Mouse (Mus musculus) left cerebral cortex, adult 11 months (tissue): ENCODE measurements around the gene Tmem102.

Source experiments
- DNase-seq: peaks from one replicate; pipeline ENCODE4 v3.0.0; 2022; ENCODE audit warnings: low spot score

The Tmem102 gene

DNA sequence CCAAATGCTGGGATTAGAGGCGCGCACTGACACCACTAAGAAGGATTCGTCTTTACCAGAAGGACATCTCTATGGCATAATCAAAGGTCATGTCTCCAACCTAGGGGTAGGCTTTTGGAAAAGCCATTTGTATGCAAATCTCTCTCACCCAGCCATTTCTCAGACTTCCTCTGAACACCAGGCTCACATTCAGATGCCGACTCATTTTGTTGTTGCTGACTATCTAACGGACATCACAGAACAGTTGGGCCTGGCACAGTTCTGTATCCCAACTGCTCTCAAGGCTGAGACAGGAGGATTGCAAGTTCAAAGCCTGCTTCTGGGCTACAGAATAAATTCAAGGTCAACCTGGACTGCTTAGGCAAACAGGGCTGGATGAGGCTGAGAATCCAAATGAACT lies 18.1 kb downstream of the Tmem102 start:
- DNase-seq, result no peak

DNA sequence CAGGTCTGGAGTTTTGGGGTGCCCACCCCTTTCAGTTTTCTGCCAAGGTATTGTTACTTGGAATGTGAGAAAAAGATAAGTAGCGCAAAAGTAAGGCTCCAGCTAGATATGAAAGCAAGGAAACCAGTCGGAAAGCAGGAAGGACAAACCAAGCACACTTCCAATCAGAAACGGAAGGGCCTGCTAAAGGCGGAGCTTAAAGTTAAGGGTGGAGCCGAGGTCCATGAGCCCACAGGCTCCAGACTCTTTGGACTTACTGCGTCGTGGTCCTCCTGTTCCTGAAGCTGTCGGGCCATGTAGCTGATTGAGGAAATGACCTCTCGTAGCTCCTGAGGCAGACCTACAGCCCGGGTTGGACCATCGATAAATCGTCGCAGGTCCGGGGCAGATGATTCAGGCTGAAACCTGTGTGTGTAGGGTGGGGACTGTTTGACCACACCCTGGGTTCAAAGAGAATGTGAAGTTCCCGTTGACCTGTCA lies 20.6 kb downstream of the Tmem102 start:
- DNase-seq, result no peak

DNA sequence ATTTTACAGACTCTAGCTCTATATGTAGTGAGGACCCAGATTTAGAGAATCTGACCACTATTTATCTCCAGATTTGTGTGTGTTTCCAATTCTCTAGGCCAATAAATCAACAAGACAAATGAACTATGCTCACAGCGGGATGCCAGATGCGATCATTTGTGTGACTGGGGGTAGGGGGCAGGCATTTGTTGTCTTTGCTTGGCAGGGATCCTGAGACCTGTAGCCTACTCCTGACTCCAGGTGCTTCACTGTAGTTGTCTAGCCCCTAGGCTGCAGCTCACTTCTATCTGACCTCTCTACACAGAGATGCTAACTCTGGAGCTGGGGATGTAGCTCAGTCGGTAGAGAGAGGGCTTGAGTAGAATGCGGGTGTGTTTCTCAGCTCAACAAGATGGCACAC lies 23.6 kb downstream of the Tmem102 start:
- DNase-seq, result no peak

DNA sequence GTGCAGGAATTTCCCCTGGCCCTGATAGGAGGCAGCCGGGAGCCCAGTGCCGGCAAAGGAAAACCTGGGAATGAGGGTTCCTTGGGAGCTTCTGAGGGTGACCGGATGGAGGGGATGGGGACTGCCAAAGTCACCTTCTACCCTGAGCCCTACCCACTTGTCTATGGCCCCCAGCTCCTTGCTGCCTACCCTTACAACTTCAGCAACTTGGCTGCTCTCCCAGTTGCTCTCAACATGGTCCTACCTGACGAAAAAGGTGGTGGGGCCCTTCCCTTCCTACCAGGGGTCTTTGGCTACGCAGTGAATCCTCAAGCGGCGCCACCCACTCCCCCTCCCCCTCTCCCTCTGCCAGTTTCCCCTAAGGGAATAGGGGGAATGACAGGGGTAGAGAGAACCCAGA lies 26.4 kb downstream of the Tmem102 start:
- DNase-seq, result no peak

DNA sequence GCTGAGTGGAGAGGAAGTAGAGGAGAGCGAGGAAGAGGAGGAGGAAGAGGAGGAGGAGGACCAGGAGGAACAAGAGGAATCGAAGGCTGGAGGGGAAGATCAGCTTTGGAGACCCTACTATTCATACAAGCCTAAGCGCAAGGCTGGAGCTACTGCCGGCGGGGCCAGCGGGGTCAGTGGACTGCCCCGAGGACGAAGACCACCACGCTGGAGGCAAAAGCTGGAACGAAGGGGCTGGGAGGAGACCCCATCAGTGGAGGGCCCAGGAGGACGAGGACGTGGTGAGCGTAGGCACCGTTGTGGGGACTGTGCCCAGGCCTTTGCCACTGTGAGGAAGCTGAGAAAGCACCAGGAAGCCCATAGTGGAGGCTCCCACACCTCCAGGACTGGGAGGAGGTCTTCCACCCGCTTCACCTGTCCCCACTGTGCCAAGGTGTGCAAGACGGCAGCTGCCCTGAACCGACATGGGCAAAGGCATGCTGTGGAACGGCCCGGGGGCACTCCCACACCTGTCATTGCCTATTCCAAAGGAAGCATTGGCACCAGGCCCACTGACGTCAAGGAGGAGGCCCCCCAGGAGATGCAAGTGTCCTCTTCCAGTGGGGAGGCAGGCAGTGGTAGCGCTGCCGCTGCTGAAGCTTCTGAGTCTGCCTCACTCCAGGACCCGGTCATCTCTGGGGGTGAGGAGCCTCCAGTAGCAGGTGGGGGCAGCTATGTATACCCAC lies 27.0 kb downstream of the Tmem102 start:
- no peak for DNase-seq

DNA sequence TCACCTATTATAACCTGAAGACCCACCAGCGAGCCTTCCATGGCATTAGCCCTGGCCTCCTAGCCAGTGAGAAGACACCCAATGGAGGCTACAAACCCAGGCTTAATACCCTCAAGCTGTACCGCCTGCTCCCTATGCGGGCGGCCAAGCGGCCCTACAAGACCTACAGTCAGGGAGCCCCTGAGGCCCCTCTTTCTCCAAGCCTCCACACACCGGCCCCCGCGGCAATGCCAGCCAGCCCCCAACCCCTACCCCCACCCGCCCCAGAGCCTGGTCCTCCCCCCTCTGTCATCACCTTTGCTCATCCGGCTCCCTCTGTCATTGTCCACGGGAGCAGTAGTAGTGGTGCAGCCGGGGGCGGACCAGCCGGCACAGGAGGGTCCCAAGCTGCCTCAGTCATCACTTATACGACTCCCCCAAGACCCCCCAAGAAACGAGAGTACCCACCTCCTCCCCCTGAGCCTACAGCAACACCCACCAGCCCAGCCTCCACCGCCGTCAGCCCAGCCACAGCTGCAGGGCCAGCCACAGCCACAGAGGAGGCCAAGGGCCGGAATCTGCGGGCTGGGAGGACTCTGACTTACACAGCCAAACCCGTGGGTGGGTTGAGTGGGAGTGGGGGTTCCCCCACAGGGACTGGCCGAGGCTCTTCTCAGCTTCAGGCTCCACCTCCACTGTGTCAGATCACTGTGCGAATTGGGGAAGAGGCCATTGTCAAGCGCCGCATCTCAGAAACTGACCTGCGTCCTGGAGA lies 27.7 kb downstream of the Tmem102 start:
- DNase-seq, result no peak

DNA sequence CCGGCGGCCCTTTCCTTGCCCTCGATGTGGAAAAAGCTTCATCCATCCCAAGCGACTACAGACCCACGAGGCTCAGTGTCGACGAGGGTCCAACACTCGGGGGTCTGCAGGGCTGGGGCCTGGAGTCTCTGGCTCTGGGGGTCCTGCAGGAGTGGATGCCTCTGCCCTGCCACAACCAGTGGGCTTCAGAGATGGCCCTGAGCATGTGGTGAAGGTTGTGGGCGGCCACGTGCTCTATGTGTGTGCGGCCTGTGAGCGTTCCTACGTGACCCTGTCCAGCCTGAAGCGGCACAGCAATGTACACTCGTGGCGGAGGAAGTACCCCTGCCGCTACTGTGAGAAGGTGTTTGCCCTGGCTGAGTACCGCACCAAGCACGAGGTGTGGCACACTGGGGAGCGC lies 28.9 kb downstream of the Tmem102 start:
- no peak for DNase-seq

DNA sequence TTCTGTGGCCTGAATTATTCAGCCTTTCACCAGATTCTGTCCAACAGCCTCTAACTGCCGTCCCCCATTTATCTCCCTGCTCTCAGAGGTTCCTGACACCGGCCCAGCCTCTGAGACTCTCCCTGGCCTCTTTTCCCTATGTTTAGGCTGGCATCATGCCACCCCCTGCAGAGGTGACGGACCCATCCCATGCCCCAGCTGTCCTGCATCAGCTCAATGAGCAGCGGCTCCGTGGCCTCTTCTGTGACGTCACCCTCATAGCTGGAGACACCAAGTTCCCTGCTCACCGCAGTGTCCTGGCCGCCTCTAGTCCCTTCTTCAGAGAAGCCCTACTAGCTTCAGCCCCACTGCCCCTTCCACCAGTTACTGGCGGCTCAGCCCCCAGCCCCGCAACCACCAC lies 29.7 kb downstream of the Tmem102 start:
- DNase-seq, result no peak

DNA sequence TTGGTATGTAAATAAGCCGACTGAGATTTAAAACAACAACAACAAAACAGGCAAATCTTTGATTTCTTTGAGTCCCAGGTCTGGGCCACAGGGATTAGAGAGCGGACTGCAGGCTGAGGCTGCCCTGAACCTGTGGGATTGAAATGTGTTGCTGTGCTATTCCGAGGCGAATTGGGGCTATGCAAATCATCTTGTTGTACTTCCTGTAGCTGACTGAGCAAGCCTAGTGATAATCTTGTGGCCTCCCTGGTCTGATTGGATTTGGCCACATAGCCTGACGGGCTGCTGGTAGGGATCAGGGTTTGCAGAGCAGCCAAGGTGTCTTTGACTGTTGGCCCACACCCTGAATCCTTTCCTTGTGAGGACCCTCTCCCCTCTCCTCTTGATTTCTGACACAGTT lies 30.5 kb downstream of the Tmem102 start:
- DNase-seq, result no peak

DNA sequence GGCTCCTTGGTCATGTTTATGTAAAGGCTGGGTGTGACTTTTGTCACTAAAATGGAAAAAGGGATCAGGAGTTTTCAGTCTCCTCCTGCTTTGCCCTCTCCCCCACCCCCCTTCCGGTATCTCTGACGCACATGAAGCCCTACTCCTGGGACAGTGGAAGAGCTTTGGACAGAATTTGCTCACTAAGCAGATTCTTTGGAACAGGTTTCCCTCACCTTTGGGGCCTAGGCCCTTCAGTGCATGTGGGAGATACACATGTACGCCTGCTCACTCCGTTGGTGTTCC lies 37.9 kb downstream of the Tmem102 start:
- DNase-seq, result no peak

DNA sequence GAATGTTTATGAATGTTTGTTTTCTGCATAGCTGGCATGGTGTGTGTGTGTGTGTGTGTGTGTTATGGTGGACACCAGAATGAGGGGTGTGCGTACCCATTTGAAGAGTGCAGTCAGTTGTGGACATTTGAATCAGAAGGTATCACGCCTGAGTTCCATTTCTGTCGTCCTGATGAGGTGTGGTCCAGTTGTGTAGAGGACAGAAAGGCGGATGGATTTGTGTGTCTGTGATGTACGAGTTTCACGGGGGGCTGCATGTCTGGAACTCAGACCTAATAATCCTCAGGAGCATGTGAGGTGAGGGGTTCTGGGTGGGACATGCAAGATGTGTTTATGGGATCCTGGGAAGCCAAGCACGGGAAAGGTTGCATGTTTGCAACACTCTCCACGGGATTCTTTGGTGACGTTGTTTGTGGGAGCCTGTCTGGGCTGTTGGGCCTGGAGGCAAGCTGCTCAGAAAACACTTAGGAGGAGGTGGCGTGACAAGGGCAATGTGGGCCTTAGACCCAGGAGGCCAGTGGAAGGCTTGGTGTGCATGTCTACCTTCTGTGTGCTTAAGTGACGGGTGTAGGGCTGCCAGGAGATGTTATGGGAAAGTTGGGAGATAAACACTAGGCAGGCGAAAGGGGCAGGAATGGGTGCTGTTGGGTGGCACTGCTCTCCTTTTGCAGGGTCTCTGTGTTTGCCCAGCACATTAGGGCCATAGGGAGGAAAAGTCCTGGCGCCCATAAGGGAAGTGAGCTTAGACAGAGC lies 38.4 kb downstream of the Tmem102 start:
- no peak for DNase-seq

DNA sequence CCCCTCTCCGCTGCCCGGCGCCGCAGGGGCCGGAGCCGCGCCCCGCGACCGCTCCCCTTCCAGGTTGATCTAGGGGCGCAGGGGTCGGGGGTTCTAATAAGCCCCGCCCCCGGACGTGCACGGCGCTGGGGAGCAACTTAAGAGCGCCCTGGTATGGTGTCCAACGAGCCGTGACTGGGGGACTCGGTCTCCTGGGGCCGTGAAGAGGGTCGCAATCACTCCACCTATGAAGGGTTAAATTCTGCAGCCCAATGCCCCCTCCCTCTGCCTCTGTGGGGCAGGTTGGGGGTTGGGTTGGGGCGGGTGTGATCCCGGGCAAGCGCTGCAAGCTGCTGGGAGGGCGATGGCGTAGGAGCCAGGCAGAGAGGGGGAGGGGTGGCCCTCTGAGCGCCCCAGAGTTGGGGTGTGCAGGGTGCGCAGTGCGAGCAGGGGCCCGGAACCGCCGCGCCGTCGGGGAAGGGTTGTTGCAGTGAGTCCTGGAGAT lies 39.3 kb downstream of the Tmem102 start:
- peak; percentile 68 for DNase-seq

DNA sequence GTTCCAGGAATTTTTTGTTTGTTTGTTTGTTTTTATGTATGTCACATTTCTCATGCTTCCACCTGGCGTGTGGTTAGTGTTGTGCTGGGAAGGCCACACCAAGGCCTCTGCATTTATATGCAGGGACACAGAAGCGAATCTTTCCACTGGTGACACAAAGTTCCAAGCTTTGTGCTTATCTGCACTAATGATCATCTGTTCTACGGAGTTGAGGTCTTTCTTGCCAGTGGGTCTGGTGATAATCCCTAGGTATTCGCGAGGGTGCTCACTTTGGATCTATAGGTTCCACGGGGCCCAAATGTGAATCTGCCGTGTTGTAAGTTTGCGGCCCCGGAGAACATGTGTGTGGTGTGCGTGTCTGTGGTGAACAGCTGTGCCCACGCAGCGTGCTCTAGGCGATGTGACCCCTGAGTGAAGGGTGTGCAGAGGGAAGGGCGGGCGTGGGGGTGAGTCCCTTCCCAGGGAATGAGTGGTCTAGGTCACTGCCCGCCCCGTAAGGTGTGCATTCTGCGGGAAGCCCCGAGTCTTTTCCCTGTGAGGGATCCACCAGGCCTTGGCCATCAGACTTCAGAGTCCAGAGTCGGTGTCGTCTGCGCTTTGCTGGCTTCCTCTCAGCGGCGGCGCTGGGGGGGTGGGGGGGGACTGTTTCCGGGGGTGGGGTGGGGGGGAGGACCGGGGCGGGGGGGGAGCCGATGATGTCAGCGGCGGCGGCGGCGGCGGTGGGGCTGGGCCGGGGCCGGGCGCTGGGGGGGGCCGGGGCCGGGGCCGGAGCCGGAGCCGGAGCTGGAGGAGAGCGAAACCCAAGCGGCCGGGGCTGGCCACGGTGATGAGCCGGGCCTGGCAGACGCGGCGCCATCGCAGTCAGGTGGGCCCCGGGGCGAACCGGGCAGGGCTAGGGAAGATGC lies 40.0 kb downstream of the Tmem102 start, which contains the start of gene Zbtb4:
TSS of gene Zbtb4 (plus strand) at position 692 of the 905 bp plus-strand sequence.
- no peak for DNase-seq

DNA sequence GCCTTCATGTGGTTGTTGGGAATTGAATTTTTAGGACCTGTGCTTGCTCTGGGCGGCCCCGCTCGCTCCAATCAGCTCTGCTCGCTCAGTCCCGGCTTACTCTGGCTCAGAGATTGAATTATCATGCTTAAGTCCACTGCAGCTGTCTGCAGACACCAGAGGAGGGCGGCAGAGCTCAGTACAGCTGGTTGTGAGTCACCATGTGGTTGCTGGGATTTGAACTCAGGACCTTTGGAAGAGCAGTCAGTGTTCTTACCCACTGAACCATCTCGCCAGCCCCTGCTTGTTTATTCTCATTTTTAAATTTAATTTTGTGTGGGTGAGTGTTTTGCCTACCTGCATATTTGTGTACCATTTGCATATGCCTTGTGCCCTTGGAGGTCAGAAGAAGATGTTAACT lies 41.9 kb downstream of the Tmem102 start:
- DNase-seq, result no peak

DNA sequence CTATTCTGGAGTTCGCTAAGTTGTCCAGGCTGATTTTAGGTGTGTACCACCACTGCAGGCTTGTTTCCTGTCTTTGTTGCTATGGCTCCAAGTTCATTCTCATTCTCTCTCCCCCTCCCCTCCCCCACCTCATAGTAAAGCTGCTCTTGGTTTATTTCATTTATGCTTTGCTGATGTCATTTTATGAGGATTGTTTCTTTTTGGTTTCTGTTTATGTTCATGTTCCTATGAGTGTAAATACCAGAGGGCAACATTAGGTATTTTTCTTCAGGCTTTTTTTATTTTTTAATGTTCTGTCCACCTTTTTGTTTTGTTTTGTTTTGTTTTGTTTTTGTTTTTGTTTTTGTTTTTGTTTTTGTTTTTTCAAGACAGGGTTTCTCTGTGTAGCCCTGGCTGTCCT lies 43.6 kb downstream of the Tmem102 start, which contains the start of gene Slc35g3:
TSS of gene Slc35g3 (minus strand) at position 101 of the 400 bp plus-strand sequence.
- DNase-seq, result no peak

DNA sequence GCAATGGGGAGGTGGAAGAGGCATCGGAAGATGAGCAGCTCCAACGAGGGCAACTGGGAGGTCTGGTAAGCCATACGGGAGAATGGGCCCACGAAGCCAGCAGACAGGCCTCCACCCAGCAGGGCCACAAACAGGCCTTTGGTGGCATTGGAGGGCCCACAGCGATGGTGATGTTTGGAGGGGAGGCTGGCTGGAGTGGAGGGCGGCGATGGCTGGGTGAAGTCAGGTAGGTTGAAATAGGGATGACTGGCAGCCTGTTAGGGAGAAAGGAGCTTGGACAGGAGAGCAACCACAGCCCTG lies 44.6 kb downstream of the Tmem102 start:
- DNase-seq, result no peak

DNA sequence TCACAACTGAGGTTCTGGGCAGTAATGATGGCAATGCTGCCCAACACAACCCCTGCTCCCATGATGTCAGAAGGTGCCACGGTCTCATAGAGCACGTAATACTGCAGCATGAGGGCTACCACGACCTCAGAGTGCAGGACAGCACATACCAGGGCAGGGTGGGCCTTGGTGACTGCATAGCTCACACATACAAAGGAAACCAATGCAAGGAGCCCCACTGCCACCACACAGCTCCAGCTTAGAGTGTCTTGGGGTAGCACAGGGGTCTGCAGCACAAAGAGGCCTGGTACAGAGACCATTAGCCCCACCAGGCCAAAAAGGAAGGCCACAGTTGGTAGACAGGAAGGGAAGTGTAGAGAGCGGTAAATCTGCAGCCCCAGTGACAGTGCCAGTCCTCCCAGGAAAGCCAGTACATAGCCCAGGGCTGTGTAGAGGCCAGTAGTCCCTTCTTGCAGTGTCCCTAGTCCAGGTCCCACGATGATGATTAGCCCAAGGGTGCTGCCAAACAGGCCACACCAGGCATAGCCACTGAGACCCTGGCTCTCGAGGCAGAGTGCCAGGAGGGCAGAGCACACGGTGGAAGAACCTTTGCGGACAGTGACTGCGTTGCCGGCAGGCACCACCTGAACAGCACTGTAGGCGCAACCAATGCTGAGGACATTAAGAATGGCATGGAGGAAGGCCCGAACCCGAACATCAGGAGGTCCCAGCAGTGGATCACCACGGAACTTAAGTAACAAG lies 45.1 kb downstream of the Tmem102 start:
- DNase-seq, result no peak

DNA sequence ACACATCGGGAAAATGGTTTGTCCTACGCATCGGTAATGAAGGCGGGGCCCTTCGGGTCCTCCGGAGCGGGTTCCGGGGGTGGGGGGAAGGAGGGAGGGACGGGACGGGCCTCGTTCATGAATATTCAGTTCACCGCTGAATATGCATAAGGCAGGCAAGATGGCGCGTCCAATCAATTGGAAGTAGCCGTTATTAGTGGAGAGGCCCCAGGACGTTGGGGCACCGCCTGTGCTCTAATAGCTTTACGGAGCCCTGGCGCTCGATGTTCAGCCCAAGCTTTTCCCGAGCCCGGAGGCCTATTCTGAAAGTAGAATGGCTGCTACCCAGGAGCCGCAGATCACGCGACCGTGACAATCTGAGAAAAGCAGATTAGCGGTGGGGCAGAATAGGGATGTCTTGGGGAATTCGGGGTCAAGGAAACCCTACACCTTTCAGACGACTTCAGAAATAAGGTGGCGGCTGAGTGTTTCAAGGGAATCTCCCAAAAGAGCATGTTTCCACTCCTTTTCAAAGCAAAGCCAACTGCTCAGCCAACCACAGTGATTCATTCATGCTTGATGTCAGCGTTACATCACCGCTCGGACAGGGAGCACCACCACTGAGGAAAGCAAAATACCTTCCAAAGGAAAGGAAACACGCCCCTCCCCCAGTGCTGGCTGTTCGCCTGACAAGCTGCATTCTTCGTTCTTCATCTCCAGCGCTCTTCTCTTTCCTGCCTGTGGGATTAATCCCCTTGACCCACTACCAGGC lies 46.3 kb downstream of the Tmem102 start:
- DNase-seq, result peak; percentile 79

DNA sequence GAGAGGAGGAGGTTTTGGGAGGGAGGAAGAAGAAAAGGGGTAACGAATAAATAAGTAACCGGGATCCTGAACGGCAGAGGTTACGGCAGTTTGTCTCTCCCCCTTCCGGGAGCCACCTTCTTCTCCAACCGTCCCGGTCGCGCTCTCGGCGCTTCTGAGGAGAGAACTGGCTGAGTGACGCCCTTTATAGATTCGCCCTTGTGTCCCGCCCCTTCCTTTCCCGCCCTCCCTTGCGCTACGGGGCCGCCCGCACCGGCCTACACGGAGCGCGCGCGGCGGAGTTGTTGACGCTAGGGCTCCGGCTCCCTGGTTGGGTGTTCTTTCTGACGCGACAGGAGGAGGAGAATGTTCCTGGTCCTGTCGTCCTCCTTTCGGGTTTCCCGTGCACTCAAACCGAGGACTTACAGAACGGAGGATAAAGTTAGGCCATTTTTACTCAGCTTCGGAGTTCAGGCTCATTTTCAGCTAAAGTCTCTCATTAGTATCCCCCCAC lies 46.9 kb downstream of the Tmem102 start, which contains the start of gene Polr2a:
TSS of gene Polr2a (minus strand) at position 160 of the 493 bp plus-strand sequence.
- peak; percentile 95 for DNase-seq

DNA sequence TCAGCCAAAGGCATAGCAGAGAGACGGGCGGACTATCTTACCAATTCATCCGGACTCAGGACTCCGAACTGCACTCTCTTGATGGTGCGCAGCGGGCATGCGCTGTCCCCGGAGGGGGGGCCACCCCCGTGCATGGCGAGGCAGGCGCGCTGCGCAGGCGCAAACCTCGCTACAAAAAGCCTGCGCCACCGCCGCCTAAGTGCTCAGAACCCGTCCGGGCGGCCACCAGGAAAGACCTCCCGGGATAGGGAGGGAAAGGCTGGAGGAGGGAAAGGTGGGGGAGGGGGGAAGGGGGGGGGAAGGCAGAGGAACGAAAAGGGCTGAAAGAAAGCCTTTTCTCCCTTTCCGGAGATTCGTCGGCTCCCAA lies 47.4 kb downstream of the Tmem102 start:
- peak; percentile 95 for DNase-seq
